Mouse (Mus musculus): ENCODE data around the gene Acss1.

- TF ChIP-seq CTCF (IDR thresholded peaks at IDR 0.05; ENCODE audit: low read depth, low read length) (no peak), POLR2A (IDR thresholded peaks at IDR 0.05; ENCODE audit: extremely low read depth, insufficient read depth, low read length) (no peak)
Observed at GRCm38 (mm10) chr2:150627140-150627539, 41.2 kb downstream of the Acss1 start.

Data from liver, adult 2 months (tissue).